Mouse (Mus musculus) ovary, postnatal 10 days (tissue): Measurements from ENCODE around the gene Dgkh.

Source experiments
- DNase-seq: peaks from one replicate; pipeline ENCODE4 v3.0.0; 2022; ENCODE audit warnings: low spot score

The Dgkh gene

GRCm38 (mm10) chr14:78536281-78537165 lies 196.1 kb downstream of the Dgkh start, which contains the start of gene Akap11:
Gene Akap11 (minus strand): TSS chr14:78536808.
- peak; percentile 81 for DNase-seq

- DNase-seq = no peak
Measured at GRCm38 (mm10) chr14:78535366-78535765, 197.2 kb downstream of the Dgkh start.

- no peak for DNase-seq
Measured at GRCm38 (mm10) chr14:78534651-78535050, 197.9 kb downstream of the Dgkh start.

- DNase-seq = no peak
Measured at GRCm38 (mm10) chr14:78533701-78534100, 198.9 kb downstream of the Dgkh start.

GRCm38 (mm10) chr14:78532345-78532744 lies 200.2 kb downstream of the Dgkh start:
- DNase-seq = no peak

GRCm38 (mm10) chr14:78530256-78530655 lies 202.3 kb downstream of the Dgkh start:
- DNase-seq = no peak

GRCm38 (mm10) chr14:78528461-78529425 lies 203.8 kb downstream of the Dgkh start:
- no peak for DNase-seq

GRCm38 (mm10) chr14:78526907-78527306 lies 205.7 kb downstream of the Dgkh start:
- DNase-seq = no peak

GRCm38 (mm10) chr14:78526475-78526874 lies 206.1 kb downstream of the Dgkh start:
- DNase-seq = no peak

- DNase-seq = no peak
Measured at GRCm38 (mm10) chr14:78525611-78526457, 206.7 kb downstream of the Dgkh start.

GRCm38 (mm10) chr14:78525059-78525458 lies 207.5 kb downstream of the Dgkh start:
- DNase-seq = no peak

GRCm38 (mm10) chr14:78510713-78511112 lies 221.9 kb downstream of the Dgkh start:
- DNase-seq = no peak

GRCm38 (mm10) chr14:78509791-78510190 lies 222.8 kb downstream of the Dgkh start:
- DNase-seq = no peak
